8 mouse cellular contexts compared by ENCODE assay signal in genomic region chr2:3332484-3333242, GRCm38 (mm10). TPM values are rescaled to one million over a fixed set of nuclear protein-coding genes. Genes with fewer than 3 reads are reported as not detected.
A peak's percentile ranks its signal among the peaks of the same experiment; 100 is the strongest.
DNase-seq lines count a peak whose midpoint lies in the region; TF ChIP-seq lines count a peak whose summit lies in the region.

Gene Rpp38 (minus strand): TSS chr2:3332643.

- no peaks in the 10 kb centered on the region for H3K9me3 ChIP-seq in megakaryocyte, embryonic 14.5 days

- peak within 1 kb of the TSS; percentile 96 for H3K27ac ChIP-seq in gastrocnemius, adult 2 months

- no peak for TF ChIP-seq CTCF in gastrocnemius, adult 2 months (IDR thresholded peaks at IDR 0.05)

- intact Hi-C loops in gastrocnemius, adult 2 months (cut with DNase I), result loop anchor here (2.0 to 10.0 kb wide), 5 partner anchors 48 to 215 kb away; partner anchors contain the start of genes Cdnf, Gm45902, Hspa14 and Nmt2

- peaks cover 22% of the 10 kb centered on the region for H3K36me3 ChIP-seq in megakaryocyte, embryonic 14.5 days (replicated peaks; ENCODE audit: low read length)

- peaks cover 45% of the 10 kb centered on the region for H3K4me1 ChIP-seq in megakaryocyte, embryonic 14.5 days

- DNase-seq in WW6 (ENCODE audit: low read depth, low spot score), result peak; percentile 86
- DNase-seq in cerebellum, postnatal 4 days (ENCODE audit: low spot score in 2 of 2), result peak; percentile 90 to 95
- DNase-seq in gastrocnemius, adult 2 months, result peak; percentile 96
- peak; percentile 92 for DNase-seq in hindlimb bud, embryonic 11.5 days (ENCODE audit: extremely low spot score, low read depth, low spot score)
- DNase-seq in left cerebral cortex, adult 8-10 months (ENCODE audit: low spot score in 2 of 2), result peak; percentile 97 to 99
- DNase-seq in right cerebral cortex, postnatal 10 days (ENCODE audit: low spot score in 2 of 2), result peak; percentile 99 to 100
- peak; percentile 93 for DNase-seq in urinary bladder, postnatal 25 days (ENCODE audit: low spot score)

- H3K27me3 ChIP-seq in megakaryocyte, embryonic 14.5 days (replicated peaks), result peaks cover 2% of the 10 kb centered on the region

- peak within 1 kb of the TSS; percentile 97 for H3K4me3 ChIP-seq in gastrocnemius, adult 2 months
- H3K4me3 ChIP-seq in megakaryocyte, embryonic 14.5 days (replicated peaks), result peak within 1 kb of the TSS; percentile 94

RNA-seq across cellular contexts. Expression of gene Rpp38, which starts in this region (rescaled TPM):
- 1 to 10 TPM; 6.8 to 7.3 TPM for total RNA-seq in gastrocnemius, adult 2 months (2021)
- 10 to 100 TPM; 10.0 to 12.3 (median 10.1) TPM for total RNA-seq in left cerebral cortex, adult 8-10 months (2022)
- 2.1 TPM in 1 of 2 replicates, not detected in the other for polyA plus RNA-seq in megakaryocyte, embryonic 14.5 days (2012; ENCODE audit: insufficient read depth, low replicate concordance)

Comparison
In these comparisons a context has a peak if more than half of its experiments do, and no peak if none do; other contexts are left out.
1. Peak in every context shown above with its lines: DNase-seq, H3K4me3 ChIP-seq and H3K27ac ChIP-seq.